Mouse (Mus musculus) testis, adult 2 months (tissue): ENCODE data around the gene 4930558K02Rik. TPM values are rescaled to one million over a fixed set of nuclear protein-coding genes. Genes with fewer than 3 reads are reported as not detected.

Experiments used
- H3K27ac ChIP-seq: fragments of 200-500 bp; 2 replicates; pipeline ENCODE4 v1.5.1; 2012; ENCODE audit warnings: low read depth, low read length; ENCODE audit not compliant: control insufficient read depth, insufficient read depth
- H3K27me3 ChIP-seq: fragments of 200-500 bp; 2 replicates; pipeline ENCODE4 v1.6.1; 2012; ENCODE audit warnings: mild to moderate bottlenecking, low read length, moderate library complexity; ENCODE audit not compliant: control insufficient read depth, insufficient read depth
- H3K36me3 ChIP-seq: fragments of 200-500 bp; 2 replicates; pipeline ENCODE4 v1.6.1; 2012; ENCODE audit warnings: mild to moderate bottlenecking, low read length; ENCODE audit not compliant: control insufficient read depth, insufficient read depth
- H3K4me1 ChIP-seq: fragments of 200-500 bp; 2 replicates; pipeline ENCODE4 v1.6.1; 2012; ENCODE audit warnings: low read length; ENCODE audit not compliant: control insufficient read depth, insufficient read depth
- H3K4me3 ChIP-seq: fragments of 200-500 bp; 2 replicates; pipeline ENCODE4 v1.5.1; 2012; ENCODE audit warnings: low read depth, mild to moderate bottlenecking, low read length, moderate library complexity, mixed read lengths; ENCODE audit not compliant: control insufficient read depth
- CTCF ChIP-seq: fragments of 200-500 bp; IDR thresholded peaks from 2 replicates; pipeline ENCODE4 v1.5.1; 2012; ENCODE audit warnings: low read depth, mild to moderate bottlenecking, inconsistent platforms, low read length, moderate library complexity; ENCODE audit not compliant: control insufficient read depth, insufficient read depth, insufficient replicate concordance
- POLR2A ChIP-seq: fragments of 200-500 bp; IDR thresholded peaks from 2 replicates; pipeline ENCODE4 v1.6.1; 2012; ENCODE audit warnings: low read depth, mild to moderate bottlenecking, inconsistent platforms, low read length, moderate library complexity; ENCODE audit not compliant: control insufficient read depth
- polyA plus RNA-seq: library from polyadenylated mRNA; depleted of rRNA; stranded (reverse); fragments of >200 nt; gene quantifications from 2 replicates; pipeline ENCODE4 v1.2.3, GENCODE M21; 2012

The 4930558K02Rik gene
- polyA plus RNA-seq, 1 experiment, result 18.1 TPM

DNA sequence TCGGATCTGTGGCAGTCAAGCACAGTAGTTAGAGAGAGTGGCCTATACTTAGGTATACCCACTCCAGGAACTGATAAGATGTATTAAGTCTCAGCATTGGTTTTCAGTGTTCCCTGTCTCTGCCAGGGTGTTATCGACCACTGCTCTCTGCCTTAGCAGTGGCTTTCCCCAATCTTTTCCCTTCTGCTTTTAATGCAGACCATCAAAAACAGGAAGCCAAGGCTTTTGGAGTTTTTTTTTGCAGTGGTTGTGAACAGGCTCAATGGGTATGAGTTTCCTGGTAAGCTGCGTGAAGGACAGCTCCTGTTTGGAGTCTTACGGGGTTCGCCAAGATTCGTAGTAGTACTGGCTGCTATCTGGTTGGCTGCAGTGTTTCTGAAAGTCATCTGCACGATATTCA lies 13.0 kb upstream of the 4930558K02Rik start:
- TF ChIP-seq POLR2A (no peak), CTCF (no peak)
- Histone ChIP-seq H3K4me3 (no peak overlapping the region), H3K27me3 (no peaks in the 10 kb centered on the region), H3K36me3 (no peaks in the 10 kb centered on the region), H3K4me1 (no peaks in the 10 kb centered on the region), H3K27ac (no peak overlapping the region)

DNA sequence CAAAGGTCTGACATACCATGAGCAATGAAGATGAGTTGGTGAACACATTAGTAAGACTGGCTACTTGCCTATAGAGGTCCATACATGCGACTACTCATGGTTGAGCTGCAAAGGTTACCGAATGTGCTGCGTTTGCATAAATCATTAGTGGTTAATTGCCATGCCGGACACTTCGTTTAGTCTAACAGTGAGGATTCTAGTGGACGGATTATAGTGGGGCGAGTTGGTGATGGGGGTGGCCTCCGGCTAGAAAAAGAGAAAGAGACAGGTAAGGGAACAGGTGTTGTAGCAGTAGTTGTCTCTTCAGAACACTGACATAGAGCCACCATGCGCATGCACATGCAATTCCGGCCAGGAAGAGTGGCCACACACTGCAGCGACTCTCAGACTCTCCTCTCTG lies 12.4 kb upstream of the 4930558K02Rik start:
- Histone ChIP-seq H3K4me3 (no peak overlapping the region), H3K36me3 (no peaks in the 10 kb centered on the region), H3K4me1 (no peaks in the 10 kb centered on the region), H3K27ac (no peak overlapping the region), H3K27me3 (no peaks in the 10 kb centered on the region)
- no peak for TF ChIP-seq CTCF
- no peak for TF ChIP-seq POLR2A

DNA sequence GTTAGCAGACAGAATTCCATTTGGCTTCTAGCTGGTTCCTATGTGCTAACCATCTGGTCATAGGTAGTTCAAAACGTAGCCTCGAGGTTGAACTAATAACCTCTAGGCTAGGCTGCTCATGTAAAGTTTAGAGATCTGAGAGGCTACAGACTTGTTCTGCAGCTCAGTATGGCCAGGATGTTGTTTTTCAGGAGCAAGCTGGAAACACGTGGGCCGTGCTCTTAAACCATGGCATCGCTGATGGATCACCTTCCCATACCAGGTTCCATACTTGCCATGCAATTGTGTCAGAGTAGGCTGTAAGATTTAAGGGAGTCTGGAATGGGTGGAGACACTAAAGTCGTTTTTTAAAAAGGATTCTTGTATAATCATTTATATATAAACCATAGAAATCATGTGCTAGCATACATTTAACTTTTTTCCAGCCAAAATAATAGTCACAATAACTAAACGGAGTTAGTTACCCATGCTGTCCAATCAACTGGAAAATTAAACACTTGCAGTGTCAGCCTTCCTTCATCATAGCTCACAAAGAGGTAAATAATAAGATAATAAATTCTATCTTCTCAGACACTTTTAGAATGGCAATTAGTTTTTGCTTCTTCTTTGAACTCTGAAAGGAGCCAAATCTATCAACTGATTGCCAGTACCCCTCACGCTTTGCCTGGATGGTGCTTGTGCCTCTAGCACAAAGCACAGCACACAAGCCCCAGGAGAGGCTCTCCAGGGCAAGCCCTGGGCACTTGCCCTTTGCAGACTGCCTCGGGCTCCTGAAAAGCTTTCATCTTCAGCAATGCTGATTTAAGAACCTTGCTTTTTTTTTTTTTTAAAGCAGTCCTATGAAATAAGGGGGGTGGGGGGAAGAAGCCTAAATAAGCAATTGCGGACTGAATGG lies 11.5 kb upstream of the 4930558K02Rik start:
- Histone ChIP-seq H3K27me3 (no peaks in the 10 kb centered on the region), H3K4me3 (no peak overlapping the region), H3K36me3 (no peaks in the 10 kb centered on the region), H3K4me1 (no peaks in the 10 kb centered on the region), H3K27ac (no peak overlapping the region)
- TF ChIP-seq POLR2A, result no peak
- no peak for TF ChIP-seq CTCF

DNA sequence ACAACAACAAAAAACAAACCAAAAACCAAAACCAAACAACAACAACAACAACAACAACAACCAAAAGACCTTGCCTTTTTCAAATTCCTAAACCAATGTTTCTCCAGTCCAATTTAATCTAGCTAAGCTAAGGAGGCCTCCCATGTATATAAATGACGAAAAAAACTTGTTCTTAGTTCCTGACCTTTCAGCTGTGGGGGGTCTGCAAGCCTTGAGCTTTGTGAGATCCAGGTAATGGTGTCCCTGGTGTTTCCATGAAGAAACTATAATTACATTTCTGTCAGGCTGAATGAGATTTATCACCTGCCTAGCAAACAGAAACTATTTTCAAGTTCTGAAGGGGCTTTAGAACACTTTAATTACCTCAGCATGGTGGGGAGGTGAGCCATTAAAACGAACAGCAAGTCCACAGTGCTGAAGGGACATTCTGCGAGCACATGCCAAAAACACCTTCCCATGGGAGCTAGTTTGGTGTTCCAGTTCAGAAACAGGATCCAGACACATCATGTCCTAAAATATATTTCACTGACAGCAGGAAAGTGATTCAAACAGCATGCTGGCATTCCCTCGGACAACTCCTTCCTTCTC lies 4.6 kb upstream of the 4930558K02Rik start:
- H3K27me3 ChIP-seq, result no peaks in the 10 kb centered on the region
- TF ChIP-seq CTCF, result no peak
- TF ChIP-seq POLR2A, result no peak
- H3K4me1 ChIP-seq, result no peaks in the 10 kb centered on the region
- no peak overlapping the region for H3K27ac ChIP-seq
- H3K36me3 ChIP-seq, result no peaks in the 10 kb centered on the region
- H3K4me3 ChIP-seq, result no peak overlapping the region

DNA sequence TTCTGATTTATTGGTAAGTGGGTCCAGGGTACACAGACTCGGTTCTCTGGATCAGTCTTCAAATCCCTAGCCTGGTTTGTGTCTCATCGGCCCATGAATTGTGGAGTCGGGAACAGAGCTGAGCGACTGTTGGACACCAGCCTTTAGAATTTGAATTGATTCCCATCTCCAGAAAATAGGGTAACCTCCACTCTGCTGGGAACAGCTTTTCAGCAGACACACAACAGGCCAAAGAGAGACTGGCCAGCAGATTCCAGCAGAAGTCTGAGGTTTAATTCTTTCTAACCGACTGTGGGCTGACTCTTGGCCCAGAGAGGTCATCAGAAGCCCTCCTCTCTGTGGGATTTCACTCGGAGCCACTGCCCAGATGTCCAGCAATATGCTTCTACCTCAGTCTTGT lies 4.0 kb upstream of the 4930558K02Rik start:
- no peaks in the 10 kb centered on the region for H3K36me3 ChIP-seq
- H3K27me3 ChIP-seq, result no peaks in the 10 kb centered on the region
- TF ChIP-seq POLR2A (no peak), CTCF (no peak)
- H3K4me1 ChIP-seq, result no peaks in the 10 kb centered on the region
- no peak overlapping the region for H3K27ac ChIP-seq
- H3K4me3 ChIP-seq, result no peak overlapping the region

DNA sequence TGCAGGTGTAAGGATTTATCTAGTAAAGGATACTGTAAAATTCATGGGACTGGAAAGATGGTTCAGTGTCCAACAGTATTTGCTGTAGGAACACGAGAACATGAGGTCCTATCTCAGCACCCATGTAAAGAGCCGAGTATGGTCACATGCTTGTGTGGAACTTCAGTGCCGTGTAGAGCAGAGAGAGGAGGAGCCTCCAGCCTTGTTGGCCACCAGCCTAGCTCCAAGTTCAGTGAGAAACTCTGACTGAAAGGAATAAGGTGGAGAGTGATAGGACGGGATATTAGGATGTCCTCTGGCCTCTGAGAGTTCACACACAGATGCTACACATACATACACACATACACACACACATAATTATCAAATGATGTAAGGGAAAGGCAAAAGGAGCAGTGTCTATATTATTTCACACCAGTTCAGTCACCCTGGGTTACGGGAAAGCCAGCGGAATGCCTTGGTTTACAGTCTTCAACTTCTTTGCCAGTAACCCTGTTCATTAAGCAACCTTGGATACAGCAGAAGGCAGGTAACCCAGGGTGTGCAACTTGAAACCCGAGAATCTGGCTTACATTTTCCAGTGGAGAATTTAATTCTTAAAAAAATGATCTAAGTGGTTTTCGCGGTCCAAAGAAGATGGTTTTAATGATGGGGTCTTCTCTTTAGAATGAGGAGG lies 1.3 kb upstream of the 4930558K02Rik start:
- H3K27me3 ChIP-seq, result no peaks in the 10 kb centered on the region
- TF ChIP-seq CTCF, result no peak
- TF ChIP-seq POLR2A, result no peak
- H3K36me3 ChIP-seq, result no peaks in the 10 kb centered on the region
- H3K27ac ChIP-seq, result no peak overlapping the region
- no peak overlapping the region for H3K4me3 ChIP-seq
- H3K4me1 ChIP-seq, result peaks cover 12% of the 10 kb centered on the region

DNA sequence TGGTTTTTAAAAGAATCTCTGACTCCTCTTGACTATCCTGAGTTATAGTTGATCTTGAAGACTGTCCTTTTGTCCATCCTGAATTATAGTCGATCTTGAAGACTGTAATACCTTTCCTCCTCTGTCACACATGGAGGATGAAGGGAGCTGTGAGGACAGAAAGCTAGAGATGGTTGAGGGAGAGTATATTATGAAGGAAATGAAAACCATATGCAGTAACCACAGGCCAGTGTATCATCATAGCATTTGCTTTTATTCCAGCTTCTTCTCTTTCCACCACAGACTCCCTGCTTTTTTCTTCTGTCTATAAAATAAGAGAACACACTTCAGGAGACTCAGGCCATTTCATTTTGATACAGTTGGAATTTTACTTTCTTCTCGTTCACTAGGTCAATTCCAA lies 610 bp upstream of the 4930558K02Rik start:
- Histone ChIP-seq H3K36me3 (no peaks in the 10 kb centered on the region), H3K4me1 (peaks cover 12% of the 10 kb centered on the region), H3K27ac (no peak overlapping the region), H3K4me3 (no peak overlapping the region), H3K27me3 (no peaks in the 10 kb centered on the region)
- TF ChIP-seq POLR2A (no peak), CTCF (no peak)
